Mouse (Mus musculus) cerebellum, postnatal 25 days (tissue): ENCODE results near the gene Pdgfa.
A peak's percentile ranks its signal among the peaks of the same experiment; 100 is the strongest.

Source experiments
- DNase-seq, 2 experiments: peaks; one replicate each; pipeline ENCODE4 v3.0.0; 2021; ENCODE audit warnings: mixed read lengths in 2 of 2

Pdgfa gene

GRCm38 (mm10) chr5:138997171-138997788, at the start of gene Pdgfa:
Pdgfa (minus strand) TSS chr5:138997370.
- DNase-seq = peak in 1 of 2 experiments; percentile 61

- no peak for DNase-seq
Observed at GRCm38 (mm10) chr5:139046636-139047035, 49.5 kb upstream of the Pdgfa start.

- DNase-seq = no peak
Observed at GRCm38 (mm10) chr5:139043546-139043945, 46.4 kb upstream of the Pdgfa start.

GRCm38 (mm10) chr5:139042299-139042698, 45.1 kb upstream of the Pdgfa start:
- DNase-seq = no peak

- DNase-seq = no peak
Observed at GRCm38 (mm10) chr5:139035171-139035570, 38.0 kb upstream of the Pdgfa start.

- no peak for DNase-seq
Observed at GRCm38 (mm10) chr5:139034746-139035145, 37.6 kb upstream of the Pdgfa start.

GRCm38 (mm10) chr5:139033406-139034317, 36.5 kb upstream of the Pdgfa start:
- peak; percentile 47 to 56 for DNase-seq

- DNase-seq = peak in 1 of 2 experiments; percentile 32
Observed at GRCm38 (mm10) chr5:139027603-139028002, 30.4 kb upstream of the Pdgfa start.

- peak; percentile 65 to 70 for DNase-seq
Observed at GRCm38 (mm10) chr5:139024351-139025105, 27.4 kb upstream of the Pdgfa start.

- no peak for DNase-seq
Observed at GRCm38 (mm10) chr5:139020595-139020994, 23.4 kb upstream of the Pdgfa start.

GRCm38 (mm10) chr5:139017371-139018124, 20.4 kb upstream of the Pdgfa start:
- DNase-seq = no peak

GRCm38 (mm10) chr5:139015097-139015496, 17.9 kb upstream of the Pdgfa start:
- DNase-seq = peak in 1 of 2 experiments; percentile 62

- DNase-seq = no peak
Observed at GRCm38 (mm10) chr5:139010649-139011048, 13.5 kb upstream of the Pdgfa start.

GRCm38 (mm10) chr5:139007141-139007775, 10.1 kb upstream of the Pdgfa start:
- peak; percentile 42 to 63 for DNase-seq

- DNase-seq = no peak
Observed at GRCm38 (mm10) chr5:139004588-139004987, 7.4 kb upstream of the Pdgfa start.

- DNase-seq = no peak
Observed at GRCm38 (mm10) chr5:138999716-139000115, 2.5 kb upstream of the Pdgfa start.

- peak in 1 of 2 experiments; percentile 29 for DNase-seq
Observed at GRCm38 (mm10) chr5:138997936-138998580, 888 bp upstream of the Pdgfa start.

- peak; percentile 63 to 73 for DNase-seq
Observed at GRCm38 (mm10) chr5:138996322-138997073, 672 bp downstream of the Pdgfa start.

GRCm38 (mm10) chr5:138995721-138996311, 1.4 kb downstream of the Pdgfa start:
- peak; percentile 78 to 81 for DNase-seq
